Mouse (Mus musculus) liver, adult 2 months (tissue): Measurements from ENCODE around the gene Gabrr2.

Source experiments
- CTCF ChIP-seq: fragments of 200-500 bp; IDR thresholded peaks from 2 replicates; pipeline ENCODE4 v1.5.1; 2011; ENCODE audit warnings: low read depth, low read length, control low read depth
- POLR2A ChIP-seq: fragments of 200-500 bp; IDR thresholded peaks from 2 replicates; pipeline ENCODE4 v1.6.1; 2011; ENCODE audit warnings: low read length, control low read depth; ENCODE audit not compliant: insufficient read depth; ENCODE audit errors: extremely low read depth

GRCm38 (mm10) chr4:33030264-33031194, 32.3 kb upstream of the Gabrr2 start:
- no peak for TF ChIP-seq POLR2A
- no peak for TF ChIP-seq CTCF
